Mouse (Mus musculus): ENCODE results near the gene Dip2b. TPM values are rescaled to one million over a fixed set of nuclear protein-coding genes. Genes with fewer than 3 reads are reported as not detected.

Gene Dip2b
- total RNA-seq, 2 experiments from 2014 or later = 5.8 to 8.3 TPM

DNA sequence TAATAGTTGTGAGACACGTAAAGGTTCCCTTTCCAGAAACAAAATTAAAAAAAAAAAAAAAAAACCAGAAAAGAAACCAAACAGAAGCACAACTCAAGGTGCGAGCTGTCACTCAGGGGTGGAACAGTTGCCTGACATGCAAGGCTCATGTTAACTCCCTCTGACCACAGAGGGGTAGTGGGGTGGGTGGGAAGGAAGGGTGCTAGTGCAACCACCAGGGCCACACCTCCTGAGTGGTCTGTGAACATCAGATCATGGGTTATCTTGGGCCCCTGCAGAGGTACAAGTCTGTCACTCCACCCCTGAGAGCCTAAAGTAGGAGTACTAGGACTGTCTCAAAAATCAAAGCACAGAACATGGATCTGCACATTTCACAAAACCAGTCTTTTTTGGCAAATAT lies 65.7 kb downstream of the Dip2b start:
- Histone ChIP-seq H3K4me3 (no peak overlapping the region), H3K27ac (no peak overlapping the region)
- intact Hi-C loops (cut with DNase I) = no loop called here
- no peak for TF ChIP-seq CTCF (IDR thresholded peaks at IDR 0.05)
- DNase-seq = no peak

DNA sequence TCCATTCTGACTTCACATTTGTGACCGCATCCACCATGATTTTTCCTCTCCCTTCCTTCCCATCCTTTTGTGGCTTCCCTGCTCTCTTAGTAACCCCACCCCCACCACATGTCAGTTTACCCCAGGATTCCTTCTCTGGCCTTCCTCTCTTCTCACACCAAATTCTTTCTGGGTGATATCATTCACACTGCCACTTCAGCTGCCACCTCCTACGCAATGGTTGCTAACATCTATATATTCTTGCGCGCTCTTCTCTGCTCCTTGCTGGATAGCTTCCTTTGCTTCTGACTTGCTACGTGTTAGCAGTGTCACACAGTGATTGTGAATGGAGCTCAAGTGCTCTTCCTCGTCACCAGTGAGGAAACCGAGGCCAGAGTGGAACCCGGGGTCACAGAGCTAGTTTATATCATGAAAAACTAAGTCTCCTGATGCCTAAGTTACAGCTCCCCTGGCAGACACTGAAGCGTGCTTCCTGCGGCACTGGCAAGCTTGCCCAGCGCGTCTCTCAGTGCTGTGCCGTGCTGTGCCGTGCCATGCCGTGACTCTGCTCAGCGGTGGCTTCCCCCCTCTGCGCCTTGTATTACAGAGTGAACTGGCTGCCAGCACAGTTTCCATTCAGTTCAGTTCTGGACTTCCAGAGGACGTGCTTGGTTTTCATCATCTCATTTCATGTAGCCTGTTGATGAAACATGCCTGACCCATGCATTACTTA lies 69.8 kb downstream of the Dip2b start:
- TF ChIP-seq CTCF (IDR thresholded peaks at IDR 0.05) = no peak
- DNase-seq = peak; percentile 67
- Histone ChIP-seq H3K4me3 (peak overlapping the region; percentile 48), H3K27ac (peak overlapping the region; percentile 61; the same call in 1 of the 2 replicates)
- intact Hi-C loops (cut with DNase I) = no loop called here

DNA sequence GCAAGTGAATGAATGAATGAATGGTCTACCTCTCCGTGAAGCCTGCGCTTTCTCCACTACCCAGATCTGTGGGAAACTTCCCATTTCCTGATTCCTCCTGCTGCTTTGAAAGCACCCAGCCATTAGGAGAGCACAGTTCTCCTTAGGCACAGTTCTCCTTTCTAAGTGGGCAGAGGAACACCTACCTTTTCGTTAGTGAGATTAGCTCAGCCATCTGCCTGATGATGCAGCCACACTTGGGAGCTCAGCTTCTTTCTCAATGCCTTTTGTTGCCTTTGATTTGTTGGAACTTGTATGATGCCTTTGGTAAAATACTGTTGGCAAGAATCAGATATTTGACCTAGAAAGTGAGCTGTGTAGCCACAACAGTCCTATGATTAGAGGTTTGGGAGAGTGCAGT lies 71.5 kb downstream of the Dip2b start:
- no peak for TF ChIP-seq CTCF (IDR thresholded peaks at IDR 0.05)

DNA sequence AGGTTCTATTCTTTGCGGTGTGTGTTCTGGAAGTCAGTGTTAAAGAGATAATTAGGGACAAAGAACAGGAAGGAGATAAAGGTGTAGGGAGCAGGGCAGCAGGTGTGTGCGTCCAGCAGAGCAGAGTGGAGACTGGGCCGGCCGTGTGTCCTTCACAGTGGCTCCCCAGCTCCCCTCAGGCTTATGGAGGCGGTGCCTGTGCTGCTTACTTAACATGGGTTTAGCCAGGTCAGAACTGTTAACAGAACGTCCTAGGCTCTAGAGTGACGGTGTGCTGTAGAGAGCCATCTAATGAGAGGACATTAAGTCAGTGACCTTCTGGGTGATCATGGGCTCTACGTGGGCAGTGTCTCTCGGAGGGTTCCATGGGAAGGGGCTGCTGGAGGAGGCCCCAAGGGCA lies 73.4 kb downstream of the Dip2b start:
- no peak overlapping the region for H3K4me3 ChIP-seq
- no peak overlapping the region for H3K27ac ChIP-seq
- intact Hi-C loops (cut with DNase I) = no loop called here
- TF ChIP-seq CTCF (IDR thresholded peaks at IDR 0.05) = no peak
- no peak for DNase-seq

More for the DNA sequence above, 71.5 kb downstream of the Dip2b start:
- DNase-seq = no peak
- H3K4me3 ChIP-seq = no peak overlapping the region
- H3K27ac ChIP-seq = no peak overlapping the region
- intact Hi-C loops (cut with DNase I) = no loop called here

DNA sequence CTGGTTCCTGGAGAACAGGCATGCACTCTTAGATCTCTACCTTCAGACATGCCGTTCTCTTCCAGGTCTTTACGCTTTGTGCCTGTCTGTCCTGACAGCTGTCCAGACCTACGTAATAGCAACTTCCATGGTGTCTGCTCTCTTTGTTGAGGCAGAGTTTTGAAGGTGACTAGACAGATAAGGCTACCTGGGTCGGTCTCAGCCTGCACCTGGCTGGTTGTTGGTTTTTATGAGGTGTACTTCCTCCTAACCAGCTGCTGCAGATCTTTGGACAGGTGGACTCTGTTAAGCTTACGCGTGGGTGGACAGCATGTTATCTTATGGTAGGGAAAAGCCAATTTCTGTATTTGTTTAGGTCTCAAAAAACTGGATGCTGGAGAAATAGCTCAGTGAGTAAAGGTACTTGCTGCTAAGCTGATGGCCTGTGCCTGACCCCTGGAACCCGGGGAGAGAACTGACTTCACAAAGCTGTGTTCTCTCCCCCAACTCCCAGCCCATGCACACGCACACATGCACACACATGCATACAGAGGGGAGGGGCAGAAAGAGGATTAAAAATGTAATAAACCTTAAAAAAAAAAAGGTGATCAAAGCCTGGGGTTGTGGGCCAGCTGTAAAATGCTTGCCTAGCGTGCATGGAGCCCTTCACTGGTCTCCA lies 74.0 kb downstream of the Dip2b start:
- TF ChIP-seq CTCF (IDR thresholded peaks at IDR 0.05) = no peak
- no peak for DNase-seq
- Histone ChIP-seq H3K4me3 (no peak overlapping the region), H3K27ac (no peak overlapping the region)
- intact Hi-C loops (cut with DNase I) = no loop called here

DNA sequence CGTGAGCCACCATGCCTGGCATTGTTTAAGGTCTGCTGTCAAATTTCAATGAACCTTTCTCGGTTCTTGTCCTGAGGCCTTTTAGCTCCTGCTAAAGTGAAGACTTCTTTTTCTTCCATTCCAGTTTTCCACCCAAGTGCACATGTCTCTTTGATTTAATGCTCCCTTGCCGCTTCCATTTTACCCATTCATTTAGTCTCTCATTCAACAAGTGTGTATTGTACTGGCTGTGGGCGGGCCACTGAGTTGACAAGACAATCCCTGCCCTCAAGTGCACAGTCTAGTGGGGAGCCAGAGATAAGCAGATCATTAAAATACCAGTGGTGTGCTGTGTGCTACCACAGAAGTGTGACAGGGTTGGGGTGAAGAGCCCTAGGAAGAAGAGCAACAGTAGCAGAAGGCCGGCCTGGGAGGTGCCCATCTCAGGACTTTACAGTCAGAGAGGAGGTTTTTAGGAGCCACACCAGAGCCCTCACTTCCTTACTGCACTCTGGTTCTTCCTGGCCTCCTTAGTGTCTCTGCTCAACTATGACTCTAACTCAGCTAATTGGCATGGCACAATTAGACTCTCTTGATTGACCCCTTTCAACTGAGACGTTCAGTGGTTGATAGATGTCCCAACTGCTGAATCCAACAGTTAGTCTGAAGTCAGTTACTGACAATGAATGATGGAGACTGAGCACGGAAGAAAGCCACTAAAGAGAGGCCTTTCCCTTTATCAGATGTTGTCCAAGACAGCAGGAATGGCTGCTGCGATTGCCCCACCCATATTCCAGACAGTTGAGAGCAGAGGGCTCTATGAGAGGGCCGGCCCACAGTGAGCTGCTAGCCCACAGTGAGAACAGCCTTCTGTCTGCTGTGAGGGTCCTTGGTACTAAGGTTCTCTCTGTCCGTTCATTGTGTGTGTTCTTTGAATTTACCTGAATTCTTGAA lies 75.1 kb downstream of the Dip2b start:
- intact Hi-C loops (cut with DNase I) = no loop called here
- Histone ChIP-seq H3K27ac (no peak overlapping the region), H3K4me3 (no peak overlapping the region)
- no peak for DNase-seq
- no peak for TF ChIP-seq CTCF (IDR thresholded peaks at IDR 0.05)

DNA sequence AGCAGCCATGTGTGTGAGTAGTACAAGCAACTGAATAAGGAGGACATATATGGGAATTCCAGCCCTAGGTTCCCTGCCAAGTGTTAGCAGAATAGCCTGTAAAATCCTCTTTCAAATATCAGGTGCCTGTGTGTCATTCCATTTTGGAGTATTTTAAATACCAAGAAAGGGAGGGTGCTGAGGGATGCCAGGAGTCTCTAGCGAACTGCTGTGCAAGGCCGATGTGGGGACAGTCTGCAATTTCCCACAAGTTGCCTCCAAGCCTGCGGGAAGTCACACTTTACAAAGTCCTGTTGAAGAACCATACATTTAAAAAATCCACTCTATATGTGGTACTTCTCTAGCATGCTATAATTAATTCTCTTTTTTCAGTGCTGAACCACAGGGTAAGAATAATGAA lies 77.0 kb downstream of the Dip2b start:
- no peak for DNase-seq
- no peak overlapping the region for H3K27ac ChIP-seq
- H3K4me3 ChIP-seq = no peak overlapping the region
- intact Hi-C loops (cut with DNase I) = no loop called here
- TF ChIP-seq CTCF (IDR thresholded peaks at IDR 0.05) = no peak

DNA sequence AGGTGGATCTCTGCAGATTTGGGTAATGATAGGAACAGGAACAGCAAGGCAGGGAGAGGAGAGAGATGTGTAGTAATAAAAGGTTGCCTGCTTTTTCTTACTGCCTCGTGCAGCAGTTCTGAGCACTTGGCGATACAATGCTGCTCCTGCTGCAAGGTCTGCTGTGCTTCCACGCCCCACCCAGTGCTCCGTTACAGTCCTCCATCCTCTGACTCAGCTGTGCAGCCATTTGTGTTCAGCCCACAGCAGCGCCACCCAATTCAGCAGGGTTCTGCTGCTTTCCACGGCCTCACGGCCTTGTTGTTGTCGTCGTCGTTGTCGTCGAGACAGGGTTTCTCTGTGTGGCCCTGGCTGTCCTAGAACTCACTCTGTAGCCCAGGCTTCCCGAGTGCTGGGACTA lies 77.9 kb downstream of the Dip2b start:
- no peak overlapping the region for H3K27ac ChIP-seq
- no peak for TF ChIP-seq CTCF (IDR thresholded peaks at IDR 0.05)
- intact Hi-C loops (cut with DNase I) = no loop called here
- no peak overlapping the region for H3K4me3 ChIP-seq
- no peak for DNase-seq

DNA sequence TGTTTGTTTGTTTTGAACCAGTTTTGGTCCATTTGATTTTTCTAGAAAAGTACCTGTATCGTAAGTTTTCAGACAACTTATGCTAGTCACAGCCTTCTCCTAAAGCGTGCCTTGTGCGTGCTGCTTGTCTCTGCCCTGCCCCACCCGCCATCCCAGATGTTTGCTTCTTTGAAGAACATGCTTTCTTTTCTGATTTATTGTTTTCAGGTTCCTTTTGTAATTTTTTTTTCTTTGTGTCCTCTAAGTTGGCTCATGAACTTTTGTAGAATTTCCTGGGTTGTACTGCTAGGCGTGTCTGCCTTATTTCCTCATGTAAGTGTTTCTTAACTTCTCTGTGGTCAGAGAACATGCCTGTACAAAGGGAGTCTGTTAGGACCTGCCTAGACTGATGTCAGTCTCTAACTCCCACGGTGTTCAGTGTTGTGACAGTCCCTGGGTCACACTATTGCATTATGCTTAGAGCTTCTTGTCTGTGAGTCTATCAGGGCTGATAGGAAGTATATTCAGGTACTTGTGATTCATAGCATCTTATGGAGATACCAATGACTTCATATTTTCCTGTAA lies 80.8 kb downstream of the Dip2b start:
- Histone ChIP-seq H3K4me3 (no peak overlapping the region), H3K27ac (peak overlapping the region; percentile 35; the same call in 1 of the 2 replicates)
- TF ChIP-seq CTCF (IDR thresholded peaks at IDR 0.05) = no peak

DNA sequence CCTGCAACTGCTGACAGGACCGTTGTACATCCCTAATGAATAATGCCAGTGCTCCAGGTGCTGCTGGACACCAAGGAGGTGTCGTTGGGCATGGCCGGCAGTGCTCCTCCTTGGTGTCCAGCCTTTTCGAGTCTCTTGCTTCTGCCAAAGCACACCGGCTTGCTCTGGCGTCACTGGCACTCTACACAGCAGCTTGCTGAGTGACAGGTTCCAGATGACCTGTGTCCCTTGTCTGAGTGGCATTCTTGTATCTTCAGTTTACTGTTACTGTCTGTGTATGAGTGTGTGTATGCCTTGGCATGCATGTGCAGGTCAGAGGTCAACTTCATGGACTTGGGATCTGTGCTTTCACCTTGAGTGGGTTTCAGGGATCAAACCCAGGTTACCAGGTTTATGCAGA lies 83.0 kb downstream of the Dip2b start:
- intact Hi-C loops (cut with DNase I) = no loop called here
- Histone ChIP-seq H3K27ac (no peak overlapping the region), H3K4me3 (no peak overlapping the region)
- DNase-seq = no peak
- no peak for TF ChIP-seq CTCF (IDR thresholded peaks at IDR 0.05)

More for the DNA sequence above, 80.8 kb downstream of the Dip2b start:
- no peak for DNase-seq
- intact Hi-C loops (cut with DNase I) = no loop called here

DNA sequence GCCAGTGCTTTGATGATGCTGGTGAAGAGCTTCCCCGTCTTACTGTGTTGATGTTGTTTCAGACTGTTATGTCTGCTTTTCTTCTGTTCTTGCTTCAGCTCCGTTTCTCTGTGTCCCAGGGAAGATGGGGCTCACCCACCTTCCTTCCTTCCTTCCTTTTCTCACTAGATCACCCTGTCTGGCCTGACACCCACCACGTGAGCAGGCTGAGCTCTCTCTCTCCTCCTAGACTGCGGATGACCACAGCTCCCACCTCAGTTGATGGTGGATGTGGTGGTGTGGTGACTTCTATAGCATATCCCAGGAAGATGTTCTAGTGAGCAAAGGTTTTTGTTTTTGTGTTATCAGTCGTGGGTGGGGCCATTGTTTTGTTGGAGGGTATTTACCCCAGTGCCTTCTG lies 85.4 kb downstream of the Dip2b start:
- no peak for DNase-seq
- intact Hi-C loops (cut with DNase I) = no loop called here
- TF ChIP-seq CTCF (IDR thresholded peaks at IDR 0.05) = no peak
- Histone ChIP-seq H3K27ac (peak overlapping the region; percentile 6; the same call in 1 of the 2 replicates), H3K4me3 (no peak overlapping the region)

DNA sequence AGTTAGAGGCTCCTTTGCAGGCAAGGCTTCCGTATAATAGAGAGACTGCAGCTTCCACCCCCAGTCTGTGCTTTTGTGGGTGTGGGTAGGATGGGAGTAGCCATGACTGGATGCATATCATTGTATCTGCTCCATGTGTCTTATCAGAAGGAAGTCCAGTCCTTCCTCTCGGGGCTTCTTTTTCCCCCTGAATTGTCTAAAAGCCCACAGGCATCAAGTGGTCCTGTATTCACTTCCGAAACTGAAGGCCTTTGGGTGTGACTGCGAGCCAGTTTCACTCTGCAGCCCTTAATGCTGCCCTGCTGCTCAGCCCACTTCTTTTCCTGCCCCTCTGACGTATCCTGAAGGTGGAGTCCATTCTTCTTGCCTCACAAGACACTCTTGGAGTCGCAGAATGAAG lies 86.8 kb downstream of the Dip2b start:
- intact Hi-C loops (cut with DNase I) = no loop called here
- H3K4me3 ChIP-seq = no peak overlapping the region
- peak overlapping the region; percentile 68 for H3K27ac ChIP-seq
- TF ChIP-seq CTCF (IDR thresholded peaks at IDR 0.05) = no peak
- no peak for DNase-seq

Measured in gastrocnemius, adult 2 months (tissue).